Mouse (Mus musculus) embryonic facial prominence, embryonic 13.5 days (tissue): ENCODE measurements around the gene Dgkg. TPM values are rescaled to one million over a fixed set of nuclear protein-coding genes. Genes with fewer than 3 reads are reported as not detected.
A peak's percentile ranks its signal among the peaks of the same experiment; 100 is the strongest.

Experiments
- ATAC-seq: fragments of 200-750 bp; cut with Nextera tagmentation; 2 replicates; pipeline ENCODE4 v1.8.0; 2017; ENCODE audit warnings: low read depth; ENCODE audit not compliant: insufficient number of reproducible peaks, insufficient read depth, low FRiP score, low TSS enrichment
- H3K27ac ChIP-seq: fragments of 300-500 bp; sonication (generic); 2 replicates; pipeline ENCODE4 v1.5.1; 2015; ENCODE audit warnings: moderate library complexity, mild to moderate bottlenecking, inconsistent platforms
- H3K27me3 ChIP-seq: fragments of 300-500 bp; sonication (generic); 2 replicates; pipeline ENCODE4 v1.6.1; 2015; ENCODE audit warnings: mild to moderate bottlenecking, inconsistent platforms
- H3K36me3 ChIP-seq: fragments of 300-500 bp; sonication (generic); 2 replicates; pipeline ENCODE4 v1.6.1; 2015; ENCODE audit warnings: mild to moderate bottlenecking, inconsistent platforms
- H3K4me1 ChIP-seq: fragments of 300-500 bp; sonication (generic); 2 replicates; pipeline ENCODE4 v1.6.1; 2015; ENCODE audit warnings: inconsistent platforms
- H3K4me2 ChIP-seq: fragments of 300-500 bp; sonication (generic); 2 replicates; pipeline ENCODE4 v1.6.1; 2015; ENCODE audit warnings: moderate library complexity, mild to moderate bottlenecking, inconsistent platforms
- H3K4me3 ChIP-seq: fragments of 300-500 bp; sonication (generic); 2 replicates; pipeline ENCODE4 v1.5.1; 2015; ENCODE audit warnings: mild to moderate bottlenecking, inconsistent platforms
- H3K9ac ChIP-seq: fragments of 300-500 bp; sonication (generic); 2 replicates; pipeline ENCODE4 v1.6.1; 2015; ENCODE audit warnings: mild to moderate bottlenecking, inconsistent platforms
- H3K9me3 ChIP-seq: fragments of 300-500 bp; sonication (generic); 2 replicates; pipeline ENCODE4 v1.6.1; 2016; ENCODE audit warnings: inconsistent platforms
- WGBS: fragments of 180-500 bp; shearing (Covaris S2); methylation state at CpG from one replicate; pipeline ENCODE4 v1.1.7; 2015; ENCODE audit warnings: mixed read lengths; 5-methylcytosine and 5-hydroxymethylcytosine counted together
- polyA plus RNA-seq: library from polyadenylated mRNA; unstranded; fragments of >200 nt; fragmentation: Nextera tagmentation; extraction: Ambion mirVana; gene quantifications from 2 replicates; pipeline ENCODE4 v1.2.1, GENCODE M21; 2015

The Dgkg gene
- polyA plus RNA-seq, 1 experiment from 2014 or later, result 0.13 TPM

DNA sequence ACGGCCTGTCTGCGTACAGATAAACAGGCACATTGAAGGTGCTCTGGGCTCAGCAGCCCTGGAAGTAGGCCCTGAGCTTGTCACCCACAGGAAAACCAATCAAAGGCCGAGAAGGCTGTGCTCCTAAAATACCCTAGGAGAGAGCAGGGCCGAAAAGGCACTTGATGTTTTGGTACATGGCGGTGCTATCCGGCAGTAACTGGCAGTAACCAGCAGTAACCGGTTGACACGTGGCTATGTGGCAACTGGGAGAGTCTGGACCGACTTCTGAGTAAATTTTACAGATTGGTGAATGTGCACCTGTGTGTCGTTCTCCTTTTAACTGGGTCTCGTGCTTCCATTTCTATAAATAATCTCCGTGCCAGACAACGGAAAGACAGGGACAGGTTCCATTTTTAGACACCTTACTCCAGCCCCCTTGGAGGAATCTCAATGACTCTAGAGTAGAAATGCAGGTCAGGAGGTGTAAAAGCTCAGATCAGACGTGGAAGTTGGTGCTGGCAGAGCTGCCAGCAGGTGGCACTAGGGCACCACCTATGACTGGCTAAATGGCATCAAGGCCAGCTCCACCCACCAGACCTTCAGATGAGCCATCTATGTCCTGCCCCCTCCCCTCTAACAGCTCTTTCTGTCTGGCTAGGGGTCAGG lies 92.6 kb downstream of the Dgkg start:
- Histone ChIP-seq H3K4me2 (no peak overlapping the region), H3K36me3 (no peaks in the 10 kb centered on the region), H3K9ac (no peak overlapping the region), H3K4me3 (no peak overlapping the region), H3K27ac (no peak overlapping the region), H3K4me1 (no peaks in the 10 kb centered on the region), H3K9me3 (no peaks in the 10 kb centered on the region), H3K27me3 (no peaks in the 10 kb centered on the region)
- 59% methylated on average over 14 of the region's 14 CpGs for WGBS
- no peak for ATAC-seq

DNA sequence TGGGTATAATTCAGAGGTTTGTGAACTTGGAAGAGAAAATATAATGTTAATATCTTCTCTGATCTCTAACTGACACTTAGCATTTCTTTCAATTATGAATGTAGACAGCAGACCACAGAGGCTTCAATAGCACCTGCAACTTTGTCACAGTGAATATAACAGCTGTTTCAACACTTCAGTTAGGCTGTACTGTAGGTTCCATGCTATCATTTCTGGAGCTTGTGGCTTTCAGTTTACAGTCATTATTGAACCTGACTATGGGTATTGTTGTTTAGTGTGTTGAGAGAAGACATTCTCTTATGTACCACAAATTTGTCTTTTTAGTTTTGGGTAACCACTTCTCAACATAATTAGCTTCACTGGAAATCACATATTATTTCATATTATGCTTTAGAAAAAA lies 93.4 kb downstream of the Dgkg start:
- no peaks in the 10 kb centered on the region for H3K36me3 ChIP-seq
- no peak overlapping the region for H3K4me3 ChIP-seq
- H3K27me3 ChIP-seq, result no peaks in the 10 kb centered on the region
- no peak overlapping the region for H3K27ac ChIP-seq
- no peak overlapping the region for H3K4me2 ChIP-seq
- no peak overlapping the region for H3K9ac ChIP-seq
- H3K4me1 ChIP-seq, result no peaks in the 10 kb centered on the region
- ATAC-seq, result no peak
- no peaks in the 10 kb centered on the region for H3K9me3 ChIP-seq

DNA sequence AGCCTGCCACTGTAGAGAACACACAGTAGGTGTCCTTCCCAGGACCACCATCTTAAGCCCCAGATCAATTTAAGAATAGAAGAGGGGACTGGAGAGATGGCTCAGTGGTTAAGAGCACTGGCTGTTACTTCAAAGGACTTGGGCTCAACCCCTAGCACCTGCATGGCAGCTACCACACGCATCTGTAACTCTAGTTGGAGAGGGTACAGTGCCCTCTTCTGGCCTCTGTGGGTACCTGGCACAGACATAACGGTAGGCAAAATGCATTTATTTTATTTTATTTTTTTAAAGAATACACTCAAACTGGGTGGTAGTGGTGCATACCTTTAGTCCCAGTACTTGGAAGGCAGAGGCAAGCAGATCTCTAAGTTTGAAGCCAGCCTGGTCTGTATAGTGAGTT lies 102.0 kb downstream of the Dgkg start:
- 40% methylated on average over 2 of the region's 2 CpGs for WGBS
- Histone ChIP-seq H3K4me1 (peaks cover 9% of the 10 kb centered on the region), H3K9me3 (no peaks in the 10 kb centered on the region), H3K9ac (no peak overlapping the region), H3K4me3 (no peak overlapping the region), H3K4me2 (no peak overlapping the region), H3K36me3 (no peaks in the 10 kb centered on the region), H3K27me3 (no peaks in the 10 kb centered on the region), H3K27ac (no peak overlapping the region)
- ATAC-seq, result no peak

DNA sequence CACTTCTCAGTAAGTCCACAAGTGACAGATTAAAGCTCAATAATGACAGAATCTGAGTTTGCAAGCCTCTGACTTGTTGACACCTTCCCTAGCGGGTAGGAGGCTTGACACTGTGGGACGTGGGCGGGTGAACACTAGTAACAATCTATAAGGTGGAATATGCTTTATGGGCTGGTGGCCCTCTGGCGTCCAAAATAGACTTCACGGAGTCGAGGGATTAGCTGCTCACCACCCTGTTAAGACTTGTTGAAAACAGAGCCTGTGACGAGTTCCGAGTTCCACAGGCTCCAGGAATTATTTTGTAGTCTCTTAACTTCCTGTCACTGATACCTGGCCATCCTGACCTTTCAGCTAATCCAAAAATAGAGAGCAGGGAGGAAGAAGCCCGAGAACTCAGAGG lies 104.7 kb downstream of the Dgkg start:
- 58% methylated on average over 9 of the region's 9 CpGs for WGBS
- no peak overlapping the region for H3K4me3 ChIP-seq
- peaks cover 13% of the 10 kb centered on the region for H3K4me1 ChIP-seq
- no peak overlapping the region for H3K27ac ChIP-seq
- no peak overlapping the region for H3K9ac ChIP-seq
- no peak overlapping the region for H3K4me2 ChIP-seq
- H3K36me3 ChIP-seq, result no peaks in the 10 kb centered on the region
- no peak for ATAC-seq
- no peaks in the 10 kb centered on the region for H3K27me3 ChIP-seq
- no peaks in the 10 kb centered on the region for H3K9me3 ChIP-seq

DNA sequence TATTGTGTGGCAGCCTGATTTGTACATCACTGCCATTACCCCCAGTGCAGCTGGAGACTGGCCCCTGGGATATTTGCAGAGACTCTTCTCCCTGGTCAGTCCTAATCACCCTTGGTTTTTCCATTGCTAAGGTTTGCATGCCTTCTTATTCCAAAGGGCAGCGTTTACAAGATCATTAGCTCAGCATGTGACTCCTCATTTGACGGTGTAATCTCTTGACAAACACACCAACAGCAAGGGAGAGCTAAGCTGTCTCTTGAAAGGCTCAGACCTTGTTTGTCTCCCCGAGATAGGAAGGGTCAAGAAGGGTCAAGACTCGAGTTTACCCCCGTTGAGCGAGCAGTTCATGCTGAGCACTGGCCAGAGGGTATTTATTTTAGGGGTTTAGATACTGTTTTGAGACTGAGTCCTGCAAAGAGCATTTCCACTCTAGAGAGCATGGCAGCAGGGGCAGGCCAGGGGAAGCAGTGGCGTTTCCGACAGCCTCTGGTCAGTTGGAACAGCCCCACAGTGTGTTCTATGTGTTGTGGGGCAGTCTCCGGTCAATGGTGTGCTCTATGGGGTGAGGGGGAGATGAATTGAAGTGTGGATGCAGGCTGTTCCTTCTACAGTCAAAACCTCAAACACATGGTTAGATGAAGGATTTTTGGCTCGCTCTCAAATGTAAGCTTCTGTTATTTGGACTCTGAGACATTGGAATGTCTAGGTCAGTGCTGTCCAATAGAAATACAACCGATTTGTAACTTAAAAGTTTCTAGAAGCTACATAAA lies 105.6 kb downstream of the Dgkg start:
- no peak overlapping the region for H3K4me2 ChIP-seq
- no peak for ATAC-seq
- H3K27ac ChIP-seq, result no peak overlapping the region
- 0 out of 2 replicates have a peak overlapping the region, but pooled peaks have one; percentile 32 for H3K9ac ChIP-seq
- H3K36me3 ChIP-seq, result no peaks in the 10 kb centered on the region
- WGBS, result 22% methylated on average over 11 of the region's 11 CpGs
- H3K4me3 ChIP-seq, result no peak overlapping the region
- H3K27me3 ChIP-seq, result no peaks in the 10 kb centered on the region
- no peaks in the 10 kb centered on the region for H3K9me3 ChIP-seq
- peaks cover 13% of the 10 kb centered on the region for H3K4me1 ChIP-seq

DNA sequence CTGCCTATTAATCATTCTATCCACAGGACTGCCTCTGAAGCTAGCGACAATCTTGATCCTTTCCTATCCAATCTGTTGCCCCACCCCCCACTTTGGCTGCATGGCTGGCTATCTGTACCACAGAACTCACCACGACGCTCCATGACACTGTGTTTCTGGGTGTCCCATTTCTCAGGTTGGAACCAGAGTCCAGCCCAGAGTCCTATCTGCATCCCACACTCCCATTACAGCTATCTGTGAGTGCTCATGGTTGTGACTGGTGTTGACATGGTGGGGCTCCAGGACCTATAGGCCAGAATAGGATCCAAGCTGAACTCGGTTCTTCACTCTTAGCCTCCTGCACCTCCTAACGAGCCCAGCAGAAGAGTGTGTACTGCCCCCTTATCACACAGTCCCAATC lies 107.7 kb downstream of the Dgkg start:
- H3K4me3 ChIP-seq, result no peak overlapping the region
- no peaks in the 10 kb centered on the region for H3K9me3 ChIP-seq
- no peaks in the 10 kb centered on the region for H3K27me3 ChIP-seq
- H3K4me2 ChIP-seq, result no peak overlapping the region
- ATAC-seq, result no peak
- H3K9ac ChIP-seq, result no peak overlapping the region
- H3K4me1 ChIP-seq, result peaks cover 24% of the 10 kb centered on the region
- no peaks in the 10 kb centered on the region for H3K36me3 ChIP-seq
- 79% methylated on average over 5 of the region's 5 CpGs for WGBS
- H3K27ac ChIP-seq, result no peak overlapping the region

DNA sequence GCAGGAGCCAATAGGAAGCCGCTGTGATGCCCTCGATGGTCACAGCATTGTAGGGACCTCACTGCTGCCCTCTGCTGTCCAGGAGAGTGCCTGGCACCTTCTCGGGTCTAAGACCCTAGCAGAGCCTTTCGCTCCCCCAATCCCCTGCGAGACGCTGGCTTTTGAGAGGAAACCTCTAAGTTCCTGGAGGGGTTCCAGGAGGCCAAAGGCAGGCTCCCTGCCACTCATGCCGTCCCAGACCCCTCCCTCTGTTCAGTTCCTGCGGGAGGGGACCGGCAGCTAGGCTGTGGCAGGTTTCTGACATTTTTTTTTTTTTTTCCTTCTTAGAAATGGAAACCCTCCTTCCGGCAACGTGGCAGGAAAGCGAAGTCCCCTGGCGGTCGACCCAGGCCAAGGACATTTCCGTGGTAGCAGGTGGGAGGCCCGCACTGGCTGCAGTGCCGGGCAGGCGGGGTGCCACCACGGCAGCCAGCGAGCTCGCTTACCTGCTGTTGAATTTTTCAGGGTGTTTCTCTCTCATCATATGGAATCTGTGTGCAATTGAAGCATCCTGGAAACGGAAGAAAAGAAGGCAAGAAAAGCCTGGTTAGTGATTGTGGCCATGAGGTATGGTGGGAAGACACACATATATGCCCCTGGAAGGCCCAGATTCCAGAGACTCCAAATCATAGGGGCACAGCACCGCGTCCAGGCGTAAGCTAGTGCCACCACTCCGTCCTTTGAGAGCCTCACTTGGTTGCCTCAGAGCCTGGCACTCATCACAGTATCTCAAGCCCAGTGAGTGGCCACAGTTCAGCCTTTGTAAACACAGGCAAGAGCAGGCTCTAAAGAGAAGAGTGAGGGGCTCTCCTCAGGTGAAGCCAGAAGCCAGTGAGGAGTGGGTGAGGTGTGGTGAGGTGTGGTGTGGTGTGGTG lies 108.6 kb downstream of the Dgkg start:
- Histone ChIP-seq H3K27me3 (no peaks in the 10 kb centered on the region), H3K36me3 (no peaks in the 10 kb centered on the region), H3K9ac (peak overlapping the region; percentile 65), H3K9me3 (no peaks in the 10 kb centered on the region), H3K4me2 (peak overlapping the region; percentile 68), H3K4me3 (peak overlapping the region; percentile 45), H3K4me1 (peaks cover 18% of the 10 kb centered on the region), H3K27ac (peak overlapping the region; percentile 44; the same call in 1 of the 2 replicates)
- peak; percentile 61; the same call in 1 of the 2 replicates for ATAC-seq
- 9% methylated on average over 26 of the region's 26 CpGs for WGBS

DNA sequence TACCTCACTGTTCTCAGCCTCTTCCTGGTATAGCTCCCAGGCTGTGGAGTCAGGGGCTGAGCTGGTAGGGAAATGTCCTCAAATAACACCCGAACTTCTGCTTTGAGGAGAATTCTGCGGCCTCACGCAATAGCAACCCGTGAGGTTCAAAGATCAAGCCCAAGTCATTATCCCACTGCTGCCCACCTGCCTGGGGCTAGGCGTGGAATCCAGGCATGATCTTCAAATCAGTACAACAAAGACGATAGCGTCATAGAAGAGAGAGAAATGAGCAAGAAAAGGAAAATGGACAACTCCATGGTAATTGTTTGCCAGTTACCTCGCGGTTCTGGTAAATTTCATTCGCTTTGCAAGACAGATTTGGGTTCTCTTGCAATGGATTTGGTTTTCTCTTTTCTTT lies 109.3 kb downstream of the Dgkg start:
- H3K27me3 ChIP-seq, result no peaks in the 10 kb centered on the region
- no peak overlapping the region for H3K27ac ChIP-seq
- no peak for ATAC-seq
- H3K9me3 ChIP-seq, result no peaks in the 10 kb centered on the region
- H3K4me1 ChIP-seq, result peaks cover 18% of the 10 kb centered on the region
- peak overlapping the region; percentile 68 for H3K4me2 ChIP-seq
- 0 out of 2 replicates have a peak overlapping the region, but pooled peaks have one; percentile 65 for H3K9ac ChIP-seq
- no peaks in the 10 kb centered on the region for H3K36me3 ChIP-seq
- peak overlapping the region; percentile 45 for H3K4me3 ChIP-seq
- WGBS, result 47% methylated on average over 10 of the region's 10 CpGs

DNA sequence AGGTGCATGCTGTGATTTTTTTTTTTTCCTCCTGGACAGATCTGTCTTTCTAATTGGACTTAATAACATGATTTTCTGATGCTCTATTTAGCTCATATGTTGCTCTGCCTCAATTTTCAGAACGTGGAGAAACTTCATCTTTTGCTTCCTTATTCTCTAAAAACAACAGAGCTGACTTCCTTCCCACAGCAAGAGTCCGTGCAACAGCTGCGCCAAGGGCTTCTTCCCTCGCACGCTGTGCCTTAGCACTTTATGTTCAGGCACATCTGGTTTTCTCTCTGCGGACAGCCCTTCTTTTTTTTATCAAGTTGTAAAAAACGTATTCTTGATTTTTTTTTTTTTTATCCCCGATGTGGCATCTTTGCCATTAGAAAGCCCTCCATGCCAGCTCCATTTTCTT lies 111.2 kb downstream of the Dgkg start:
- Histone ChIP-seq H3K27me3 (no peaks in the 10 kb centered on the region), H3K4me2 (no peak overlapping the region), H3K4me3 (no peak overlapping the region), H3K4me1 (peaks cover 15% of the 10 kb centered on the region), H3K9me3 (no peaks in the 10 kb centered on the region), H3K27ac (no peak overlapping the region), H3K9ac (no peak overlapping the region), H3K36me3 (no peaks in the 10 kb centered on the region)
- WGBS, result 56% methylated on average over 8 of the region's 8 CpGs
- no peak for ATAC-seq

DNA sequence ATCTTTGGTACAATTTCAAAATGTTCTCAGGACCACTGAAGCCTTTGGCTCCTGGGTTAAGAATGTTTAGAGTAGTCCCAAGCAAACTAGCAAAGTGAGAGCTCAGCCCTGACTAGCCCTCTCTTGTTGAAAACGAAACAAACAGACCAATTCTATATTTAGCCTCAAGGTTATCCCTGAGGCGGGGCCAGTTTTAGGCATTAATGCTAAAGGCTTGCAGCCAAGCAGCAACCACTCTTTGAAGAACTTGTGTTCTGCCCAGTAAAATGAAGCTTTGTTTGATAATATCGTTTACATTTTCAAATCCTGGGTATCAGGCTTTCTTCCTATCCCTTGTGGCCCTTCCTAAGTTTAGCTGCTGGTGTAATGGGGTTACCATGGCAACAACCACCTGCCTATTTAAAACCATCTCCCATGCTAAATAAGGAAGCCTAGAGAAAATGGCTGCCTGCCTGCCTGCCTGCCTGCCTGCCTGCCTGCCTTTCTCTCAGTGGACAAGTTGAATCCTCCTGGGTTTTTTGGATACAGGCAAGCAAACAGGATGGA lies 111.9 kb downstream of the Dgkg start:
- Histone ChIP-seq H3K27me3 (no peaks in the 10 kb centered on the region), H3K4me2 (no peak overlapping the region), H3K36me3 (no peaks in the 10 kb centered on the region), H3K4me1 (peaks cover 15% of the 10 kb centered on the region), H3K27ac (no peak overlapping the region), H3K9me3 (no peaks in the 10 kb centered on the region), H3K4me3 (no peak overlapping the region), H3K9ac (no peak overlapping the region)
- WGBS, result 33% methylated on average over 3 of the region's 3 CpGs
- ATAC-seq, result no peak

DNA sequence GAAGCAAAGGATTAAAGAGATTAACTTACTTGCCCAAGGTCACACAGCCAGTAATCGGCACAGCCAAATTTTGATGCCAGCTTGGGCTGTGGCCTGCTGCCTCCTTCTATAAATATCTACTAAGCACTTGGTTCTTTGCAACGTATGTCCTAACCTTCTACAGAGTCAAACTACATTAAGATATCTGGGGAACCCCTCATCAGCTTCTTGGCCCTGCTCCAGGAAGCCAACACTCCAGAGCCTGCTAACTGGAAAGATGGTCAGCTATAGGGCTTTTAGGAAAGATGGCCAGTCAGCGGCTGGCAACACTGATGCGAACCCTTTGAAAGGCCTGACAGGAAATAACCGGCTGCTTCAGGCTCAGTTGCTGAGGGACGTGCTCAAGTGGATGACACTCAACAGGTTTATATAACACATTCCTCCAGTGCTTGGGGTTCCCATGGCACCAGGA lies 114.3 kb downstream of the Dgkg start:
- no peaks in the 10 kb centered on the region for H3K9me3 ChIP-seq
- no peak overlapping the region for H3K27ac ChIP-seq
- no peak overlapping the region for H3K4me2 ChIP-seq
- no peak overlapping the region for H3K4me3 ChIP-seq
- H3K4me1 ChIP-seq, result peaks cover 11% of the 10 kb centered on the region
- H3K9ac ChIP-seq, result no peak overlapping the region
- no peak for ATAC-seq
- H3K27me3 ChIP-seq, result no peaks in the 10 kb centered on the region
- 81% methylated on average over 6 of the region's 6 CpGs for WGBS
- H3K36me3 ChIP-seq, result no peaks in the 10 kb centered on the region
